Mouse (Mus musculus) frontal cortex, postnatal 10 days (tissue): ENCODE measurements at regions not wholly inside any gene's neighbourhood (a gene's known extent, or its start where the extent isn't known, plus 50 kb on each side); places are given as distances from the start of the nearest gene placed in this dataset.
"Not testable (repeated sequence)": the region's sequence is repeated elsewhere in the genome, so short reads cannot be mapped to it uniquely, and the experiment has no call there.

ENCODE experiments used
- DNase-seq, 2 experiments: peaks; one replicate each; pipeline ENCODE4 v3.0.0; 2022; ENCODE audit warnings: low spot score in 2 of 2, mixed read lengths in 1 of 2

GRCm38 (mm10) chr13:57055409-57056195 is 159.8 kb upstream of the Trpc7 start:
- DNase-seq = no peak

GRCm38 (mm10) chr13:57053361-57053760 is 157.6 kb upstream of the Trpc7 start:
- no peak for DNase-seq

GRCm38 (mm10) chr13:57046130-57046529 is 150.3 kb upstream of the Trpc7 start:
- DNase-seq = not testable (repeated sequence)

GRCm38 (mm10) chr13:57044455-57044854 is 148.7 kb upstream of the Trpc7 start:
- DNase-seq = no peak

GRCm38 (mm10) chr13:57043316-57043974 is 147.7 kb upstream of the Trpc7 start:
- DNase-seq = no peak

GRCm38 (mm10) chr13:57042514-57042913 is 146.7 kb upstream of the Trpc7 start:
- DNase-seq = no peak

- DNase-seq = no peak
Measured at GRCm38 (mm10) chr13:57032871-57033270, 137.1 kb upstream of the Trpc7 start.

- DNase-seq = peak; percentile 24 to 25
Measured at GRCm38 (mm10) chr13:57017553-57018341, 122.0 kb upstream of the Trpc7 start.

- DNase-seq = no peak
Measured at GRCm38 (mm10) chr13:57016465-57017272, 120.9 kb upstream of the Trpc7 start.

- DNase-seq = not testable (repeated sequence)
Measured at GRCm38 (mm10) chr13:57007236-57007635, 111.4 kb upstream of the Trpc7 start.

GRCm38 (mm10) chr13:57003565-57004132 is 107.9 kb upstream of the Trpc7 start:
- DNase-seq = no peak

GRCm38 (mm10) chr13:56992022-56992421 is 96.2 kb upstream of the Trpc7 start:
- no peak for DNase-seq

- DNase-seq = peak in 1 of 2 experiments; percentile 12
Measured at GRCm38 (mm10) chr13:56974063-56974462, 78.3 kb upstream of the Trpc7 start.

GRCm38 (mm10) chr13:56955358-56955757 is 59.6 kb upstream of the Trpc7 start:
- DNase-seq = no peak

GRCm38 (mm10) chr13:56948086-56948485 is 52.3 kb upstream of the Trpc7 start:
- no peak for DNase-seq

GRCm38 (mm10) chr13:56947266-56947665 is 51.5 kb upstream of the Trpc7 start:
- DNase-seq = no peak
